Mouse (Mus musculus): ENCODE measurements around the gene Mfsd5. TPM values are rescaled to one million over a fixed set of nuclear protein-coding genes. Genes with fewer than 3 reads are reported as not detected.
A peak's percentile ranks its signal among the peaks of the same experiment; 100 is the strongest.

Gene Mfsd5
- polyA plus RNA-seq, 1 experiment from 2014 or later = 63.1 TPM

- ATAC-seq (ENCODE audit: insufficient number of reproducible peaks, insufficient read depth, low FRiP score, low read depth) = no peak
- H3K36me3 ChIP-seq (ENCODE audit: control insufficient read depth, insufficient read depth, low read length) = peaks cover 18% of the 10 kb centered on the region
- WGBS = 11% methylated on average over 9 of the region's 9 CpGs
Observed at GRCm38 (mm10) chr15:102239260-102239590, 40.0 kb upstream of the Mfsd5 start.

GRCm38 (mm10) chr15:102239851-102240250, 39.4 kb upstream of the Mfsd5 start:
- no peak overlapping the region for H3K4me2 ChIP-seq (replicated peaks; ENCODE audit: low read depth, low read length)
- no peaks in the 10 kb centered on the region for H3K9me3 ChIP-seq (ENCODE audit: control insufficient read depth, low read depth, low read length)
- WGBS = 80% methylated on average over 11 of the region's 11 CpGs
- H3K36me3 ChIP-seq (ENCODE audit: control insufficient read depth, insufficient read depth, low read length) = peaks cover 18% of the 10 kb centered on the region
- H3K27me3 ChIP-seq (ENCODE audit: control insufficient read depth, insufficient read depth, low read length) = no peaks in the 10 kb centered on the region
- peaks cover 38% of the 10 kb centered on the region for H3K4me1 ChIP-seq (ENCODE audit: control insufficient read depth, insufficient read depth, low read length)
- no peak for ATAC-seq (ENCODE audit: insufficient number of reproducible peaks, insufficient read depth, low FRiP score, low read depth)
- no peak overlapping the region for H3K27ac ChIP-seq (ENCODE audit: low read length)
- no peak overlapping the region for H3K9ac ChIP-seq (replicated peaks; ENCODE audit: low read depth, low read length)
- no peak overlapping the region for H3K4me3 ChIP-seq (ENCODE audit: low read depth, low read length)

More at GRCm38 (mm10) chr15:102239260-102239590, 40.0 kb upstream of the Mfsd5 start:
- peaks cover 38% of the 10 kb centered on the region for H3K4me1 ChIP-seq (ENCODE audit: control insufficient read depth, insufficient read depth, low read length)
- H3K27me3 ChIP-seq (ENCODE audit: control insufficient read depth, insufficient read depth, low read length) = no peaks in the 10 kb centered on the region
- H3K9me3 ChIP-seq (ENCODE audit: control insufficient read depth, low read depth, low read length) = no peaks in the 10 kb centered on the region
- no peak overlapping the region for H3K4me2 ChIP-seq (replicated peaks; ENCODE audit: low read depth, low read length)
- no peak overlapping the region for H3K9ac ChIP-seq (replicated peaks; ENCODE audit: low read depth, low read length)
- H3K27ac ChIP-seq (ENCODE audit: low read length) = no peak overlapping the region
- H3K4me3 ChIP-seq (ENCODE audit: low read depth, low read length) = no peak overlapping the region

- Histone ChIP-seq H3K9me3 (ENCODE audit: control insufficient read depth, low read depth, low read length) (no peaks in the 10 kb centered on the region), H3K27me3 (ENCODE audit: control insufficient read depth, insufficient read depth, low read length) (no peaks in the 10 kb centered on the region), H3K4me2 (replicated peaks; ENCODE audit: low read depth, low read length) (no peak overlapping the region), H3K36me3 (ENCODE audit: control insufficient read depth, insufficient read depth, low read length) (peaks cover 18% of the 10 kb centered on the region), H3K9ac (replicated peaks; ENCODE audit: low read depth, low read length) (no peak overlapping the region), H3K27ac (ENCODE audit: low read length) (no peak overlapping the region), H3K4me3 (ENCODE audit: low read depth, low read length) (no peak overlapping the region), H3K4me1 (ENCODE audit: control insufficient read depth, insufficient read depth, low read length) (peaks cover 38% of the 10 kb centered on the region)
- WGBS = 88% methylated on average over 4 of the region's 4 CpGs
- no peak for ATAC-seq (ENCODE audit: insufficient number of reproducible peaks, insufficient read depth, low FRiP score, low read depth)
Observed at GRCm38 (mm10) chr15:102240607-102241006, 38.6 kb upstream of the Mfsd5 start.

DNA sequence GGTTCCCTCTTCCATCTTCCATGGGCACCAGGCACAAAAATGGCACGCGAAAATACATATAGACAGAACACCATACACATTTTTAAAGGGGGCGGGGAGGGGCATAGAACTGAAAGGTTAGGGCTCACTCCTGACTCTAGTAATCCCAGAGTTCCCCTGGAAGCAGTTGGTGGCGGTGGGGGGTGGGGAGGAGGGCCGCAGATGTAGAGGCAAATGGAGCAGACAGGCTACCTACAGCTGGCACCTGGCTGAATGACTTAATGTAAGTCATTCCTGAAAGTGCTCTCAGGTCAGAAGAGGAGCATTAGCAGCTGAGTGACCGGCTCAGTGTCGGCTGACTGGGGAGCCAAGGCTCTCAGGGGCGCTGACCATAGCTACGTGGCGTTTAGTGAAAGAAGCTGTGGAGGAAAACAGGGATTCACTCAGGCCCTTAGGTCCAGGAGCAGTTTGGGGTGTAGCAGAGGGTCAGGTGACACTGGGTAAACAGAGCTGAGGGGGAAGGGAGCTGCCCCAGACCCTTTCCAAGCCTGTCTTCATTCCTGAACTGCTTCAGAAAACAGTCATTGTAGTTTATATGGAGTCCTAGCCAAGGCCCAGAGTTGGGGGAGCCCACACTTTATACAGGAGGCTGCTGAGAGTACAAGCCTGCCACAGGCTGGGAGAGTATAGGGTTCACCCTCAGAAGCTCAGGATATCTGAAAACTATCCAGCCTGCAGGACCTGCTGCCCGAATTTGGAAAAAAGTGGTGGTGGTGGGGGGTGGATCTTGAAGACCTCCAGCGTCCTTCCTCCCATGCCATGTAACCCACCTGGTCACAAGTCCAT, 36.6 kb upstream of the Mfsd5 start:
- Histone ChIP-seq H3K4me1 (ENCODE audit: control insufficient read depth, insufficient read depth, low read length) (peaks cover 31% of the 10 kb centered on the region), H3K9ac (replicated peaks; ENCODE audit: low read depth, low read length) (no peak overlapping the region), H3K27ac (ENCODE audit: low read length) (peak overlapping the region; percentile 34), H3K4me2 (replicated peaks; ENCODE audit: low read depth, low read length) (peak overlapping the region; percentile 64), H3K36me3 (ENCODE audit: control insufficient read depth, insufficient read depth, low read length) (peaks cover 9% of the 10 kb centered on the region; the same call in 1 of the 2 replicates), H3K27me3 (ENCODE audit: control insufficient read depth, insufficient read depth, low read length) (no peaks in the 10 kb centered on the region), H3K4me3 (ENCODE audit: low read depth, low read length) (peak overlapping the region; percentile 17; the same call in 1 of the 2 replicates), H3K9me3 (ENCODE audit: control insufficient read depth, low read depth, low read length) (no peaks in the 10 kb centered on the region)
- 41% methylated on average over 12 of the region's 12 CpGs for WGBS
- ATAC-seq (ENCODE audit: insufficient number of reproducible peaks, insufficient read depth, low FRiP score, low read depth) = no peak

DNA sequence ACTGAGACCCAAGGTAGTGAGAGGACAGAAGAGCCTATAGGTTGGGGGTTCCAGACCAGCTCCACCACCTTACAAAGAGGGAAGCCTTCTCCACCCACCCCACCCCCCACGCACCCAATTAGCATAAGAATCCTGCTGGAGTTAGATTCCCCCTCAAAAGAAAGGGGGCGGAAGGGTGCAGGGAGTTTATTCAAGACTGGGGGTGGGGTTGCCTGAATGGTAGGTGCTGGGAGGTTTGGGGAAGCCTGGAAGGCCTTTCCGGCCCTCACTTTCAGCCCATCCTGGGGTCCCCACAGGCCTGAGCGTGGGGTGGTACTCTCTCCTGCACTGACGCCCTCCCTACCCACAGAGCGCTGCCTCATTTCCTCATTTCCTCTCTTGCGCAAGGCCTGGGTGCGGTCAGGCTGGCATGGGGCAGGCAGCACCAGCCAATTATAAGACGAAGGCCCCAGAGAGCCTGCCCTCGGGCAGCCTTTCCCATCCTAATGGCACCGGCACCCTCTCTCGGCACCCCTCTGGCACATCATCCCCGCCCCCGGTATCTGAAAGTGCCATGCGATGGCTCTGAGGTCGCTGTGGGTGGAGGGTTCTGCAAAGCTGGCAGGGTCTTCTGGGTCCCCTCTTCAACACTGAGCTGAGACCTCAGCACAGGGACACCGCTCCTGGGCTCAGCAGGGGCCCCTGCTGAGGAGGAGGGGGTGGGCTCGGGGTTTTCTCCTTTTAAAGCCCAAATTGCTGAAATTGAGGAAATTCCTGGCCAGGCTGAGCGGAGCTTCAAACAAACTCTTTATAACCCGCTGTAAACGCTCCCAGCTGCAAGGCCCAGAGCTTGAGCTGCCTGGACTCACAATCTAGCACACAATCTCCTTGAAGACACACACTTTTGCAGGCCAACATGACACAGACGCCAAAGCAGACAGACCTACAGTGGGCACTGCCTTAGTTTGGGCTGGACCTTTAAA, 35.7 kb upstream of the Mfsd5 start:
- 20% methylated on average over 22 of the region's 22 CpGs for WGBS
- peak overlapping the region; percentile 17 for H3K4me3 ChIP-seq (ENCODE audit: low read depth, low read length)
- no peak overlapping the region; the same call in 1 of the 2 replicates for H3K9ac ChIP-seq (replicated peaks; ENCODE audit: low read depth, low read length)
- peak overlapping the region; percentile 34 for H3K27ac ChIP-seq (ENCODE audit: low read length)
- no peak for ATAC-seq (ENCODE audit: insufficient number of reproducible peaks, insufficient read depth, low FRiP score, low read depth)
- H3K9me3 ChIP-seq (ENCODE audit: control insufficient read depth, low read depth, low read length) = no peaks in the 10 kb centered on the region
- H3K36me3 ChIP-seq (ENCODE audit: control insufficient read depth, insufficient read depth, low read length) = peaks cover 3% of the 10 kb centered on the region; the same call in 1 of the 2 replicates
- peaks cover 34% of the 10 kb centered on the region for H3K4me1 ChIP-seq (ENCODE audit: control insufficient read depth, insufficient read depth, low read length)
- no peaks in the 10 kb centered on the region for H3K27me3 ChIP-seq (ENCODE audit: control insufficient read depth, insufficient read depth, low read length)
- H3K4me2 ChIP-seq (replicated peaks; ENCODE audit: low read depth, low read length) = peak overlapping the region; percentile 64

DNA sequence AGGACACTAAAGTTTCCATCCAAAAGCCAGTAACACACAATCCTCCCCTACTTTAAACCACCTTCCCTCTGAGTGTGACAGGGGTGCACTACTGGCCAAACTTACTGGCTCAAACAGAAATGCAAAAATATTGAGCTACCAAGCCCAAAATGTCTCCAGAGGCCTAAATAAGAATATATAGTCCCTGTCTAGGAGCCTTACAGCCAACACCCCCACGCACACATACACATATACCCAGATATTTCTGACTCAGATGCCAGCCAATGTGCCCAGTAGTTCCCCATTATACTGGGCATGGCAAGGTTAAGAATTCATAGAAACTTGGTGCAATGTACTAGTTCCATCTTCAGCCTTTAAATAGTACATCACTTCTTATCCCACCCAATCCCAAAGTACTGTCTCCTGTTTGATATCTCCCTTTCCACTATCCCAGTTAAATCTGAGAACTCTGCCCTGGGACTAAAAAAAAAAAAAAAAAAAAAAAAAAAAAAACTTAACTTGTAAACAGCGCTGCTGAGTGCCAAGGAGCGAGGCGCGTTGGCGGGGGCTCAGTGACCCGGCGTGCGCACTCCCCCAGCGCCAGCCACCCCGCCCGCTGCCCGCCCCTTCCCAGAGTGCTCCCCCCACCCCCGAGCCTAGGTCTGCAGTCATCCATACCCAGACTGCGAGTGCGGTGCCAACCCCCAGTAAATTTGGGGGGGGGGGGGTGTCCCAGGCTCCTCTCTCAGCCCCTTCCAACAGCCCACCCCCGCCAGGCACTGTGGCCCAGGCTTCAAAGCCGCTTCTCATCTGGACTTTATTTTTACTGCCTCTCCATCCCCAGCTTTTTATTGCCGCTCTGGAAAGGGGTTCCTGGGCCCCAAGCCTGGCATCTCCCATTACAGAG, 34.7 kb upstream of the Mfsd5 start:
- peak overlapping the region; percentile 69 for H3K4me3 ChIP-seq (ENCODE audit: low read depth, low read length)
- no peaks in the 10 kb centered on the region for H3K27me3 ChIP-seq (ENCODE audit: control insufficient read depth, insufficient read depth, low read length)
- H3K9ac ChIP-seq (replicated peaks; ENCODE audit: low read depth, low read length) = peak overlapping the region; percentile 79
- peak overlapping the region; percentile 64 for H3K4me2 ChIP-seq (replicated peaks; ENCODE audit: low read depth, low read length)
- no peaks in the 10 kb centered on the region; the same call in 1 of the 2 replicates for H3K36me3 ChIP-seq (ENCODE audit: control insufficient read depth, insufficient read depth, low read length)
- peak overlapping the region; percentile 99; the same call in 1 of the 2 replicates for H3K27ac ChIP-seq (ENCODE audit: low read length)
- peaks cover 44% of the 10 kb centered on the region for H3K4me1 ChIP-seq (ENCODE audit: control insufficient read depth, insufficient read depth, low read length)
- WGBS = 10% methylated on average over 19 of the region's 19 CpGs
- ATAC-seq (ENCODE audit: insufficient number of reproducible peaks, insufficient read depth, low FRiP score, low read depth) = no peak
- H3K9me3 ChIP-seq (ENCODE audit: control insufficient read depth, low read depth, low read length) = no peaks in the 10 kb centered on the region

- 3% methylated on average over 14 of the region's 14 CpGs for WGBS
- peaks cover 50% of the 10 kb centered on the region for H3K4me1 ChIP-seq (ENCODE audit: control insufficient read depth, insufficient read depth, low read length)
- no peak for ATAC-seq (ENCODE audit: insufficient number of reproducible peaks, insufficient read depth, low FRiP score, low read depth)
Observed at GRCm38 (mm10) chr15:102245461-102245881, 33.8 kb upstream of the Mfsd5 start.

More at GRCm38 (mm10) chr15:102245461-102245881, 33.8 kb upstream of the Mfsd5 start:
- peak overlapping the region; percentile 79 for H3K9ac ChIP-seq (replicated peaks; ENCODE audit: low read depth, low read length)
- peak overlapping the region; percentile 69 for H3K4me3 ChIP-seq (ENCODE audit: low read depth, low read length)
- H3K9me3 ChIP-seq (ENCODE audit: control insufficient read depth, low read depth, low read length) = no peaks in the 10 kb centered on the region
- no peaks in the 10 kb centered on the region for H3K27me3 ChIP-seq (ENCODE audit: control insufficient read depth, insufficient read depth, low read length)
- peak overlapping the region; percentile 64 for H3K4me2 ChIP-seq (replicated peaks; ENCODE audit: low read depth, low read length)
- no peaks in the 10 kb centered on the region for H3K36me3 ChIP-seq (ENCODE audit: control insufficient read depth, insufficient read depth, low read length)
- H3K27ac ChIP-seq (ENCODE audit: low read length) = peak overlapping the region; percentile 99

Measured in stomach, embryonic 14.5 days (tissue).